Mouse (Mus musculus) MEL (cell line): ENCODE measurements at regions not wholly inside any gene's neighbourhood (a gene's known extent, or its start where the extent isn't known, plus 50 kb on each side); places are given as distances from the start of the nearest gene placed in this dataset.

Experiments used
- DNase-seq: peaks from one replicate; pipeline ENCODE4 v3.0.0; 2011; ENCODE audit warnings: low read depth, low spot score
- H3K27ac ChIP-seq: 2 replicates; pipeline ENCODE4 v1.5.1; 2012; ENCODE audit warnings: low read depth, mild to moderate bottlenecking, control low read depth, low read length, moderate library complexity; ENCODE audit not compliant: control insufficient read depth
- H3K27me3 ChIP-seq, 2 experiments: fragments of 150-350 bp in 1 of 2; sonication (generic) in 1 of 2; 2 replicates each; pipeline ENCODE4 v1.6.1; 2012; ENCODE audit warnings: low read length in 2 of 2, mild to moderate bottlenecking in 2 of 2, improper control_type of control experiment in 1 of 2, moderate library complexity in 1 of 2; ENCODE audit not compliant: insufficient read depth in 2 of 2, control insufficient read depth in 1 of 2
- H3K36me3 ChIP-seq, 2 experiments: 2 replicates each; pipeline ENCODE4 v1.6.1; 2012 to 2014; ENCODE audit warnings: low read length in 2 of 2, improper control_type of control experiment in 1 of 2, inconsistent platforms in 1 of 2, mild to moderate bottlenecking in 1 of 2; ENCODE audit not compliant: insufficient read depth in 2 of 2, control insufficient read depth in 1 of 2
- H3K4me1 ChIP-seq, 2 experiments: fragments of 150-350 bp in 1 of 2; sonication (generic) in 1 of 2; 2 replicates each; pipeline ENCODE4 v1.6.1; 2012; ENCODE audit warnings: low read length in 2 of 2, improper control_type of control experiment in 1 of 2, mild to moderate bottlenecking in 1 of 2; ENCODE audit not compliant: insufficient read depth in 2 of 2, control insufficient read depth in 1 of 2
- H3K4me3 ChIP-seq, 2 experiments: fragments of 150-350 bp in 1 of 2; sonication (generic) in 1 of 2; 2 replicates each; pipeline ENCODE4 v1.5.1; 2012; ENCODE audit warnings: low read depth in 2 of 2, low read length in 2 of 2, mild to moderate bottlenecking in 2 of 2, moderate library complexity in 2 of 2, control low read depth in 1 of 2, improper control_type of control experiment in 1 of 2; ENCODE audit not compliant: control insufficient read depth in 1 of 2, insufficient read depth in 1 of 2
- H3K79me2 ChIP-seq: 2 replicates; pipeline ENCODE4 v1.6.1; 2012; ENCODE audit warnings: mild to moderate bottlenecking, low read length, moderate library complexity; ENCODE audit not compliant: control insufficient read depth, poor library complexity, insufficient read depth
- H3K9ac ChIP-seq: 2 replicates; pipeline ENCODE4 v1.6.1; 2012; ENCODE audit warnings: low read depth, mild to moderate bottlenecking, control low read depth, low read length, moderate library complexity; ENCODE audit not compliant: control insufficient read depth, poor library complexity, severe bottlenecking
- H3K9me3 ChIP-seq: fragments of 150-350 bp; sonication (generic); replicated peaks from 2 replicates; pipeline ENCODE4 v1.6.1; 2012; ENCODE audit warnings: mild to moderate bottlenecking, low read length, improper control_type of control experiment, moderate library complexity; ENCODE audit not compliant: insufficient read depth
- CHD2 ChIP-seq: IDR thresholded peaks from 2 replicates; pipeline ENCODE4 v1.6.1; 2011; ENCODE audit warnings: low read length, improper control_type of control experiment
- E2F4 ChIP-seq: IDR thresholded peaks from 2 replicates; pipeline ENCODE4 v1.6.1; 2011; ENCODE audit warnings: low read depth, low read length, improper control_type of control experiment, borderline replicate concordance
- ELF1 ChIP-seq: IDR thresholded peaks from 2 replicates; pipeline ENCODE4 v1.6.1; 2014; ENCODE audit warnings: low read depth, mild to moderate bottlenecking, inconsistent platforms, low read length, improper control_type of control experiment, moderate library complexity
- GATA1 ChIP-seq: IDR thresholded peaks from 2 replicates; pipeline ENCODE4 v1.6.1; 2011; ENCODE audit warnings: low read depth, low read length, improper control_type of control experiment
- KAT2A ChIP-seq: conservative IDR thresholded peaks from 2 replicates; pipeline ENCODE4 v1.6.1; 2012; ENCODE audit warnings: low read depth, low read length, improper control_type of control experiment, inconsistent platforms
- MAX ChIP-seq: IDR thresholded peaks from 2 replicates; pipeline ENCODE4 v1.6.1; 2011; ENCODE audit warnings: low read length, improper control_type of control experiment
- MEF2A ChIP-seq: IDR thresholded peaks from 2 replicates; pipeline ENCODE4 v1.6.1; 2014; ENCODE audit warnings: low read depth, mild to moderate bottlenecking, inconsistent platforms, low read length, improper control_type of control experiment; ENCODE audit not compliant: poor library complexity, insufficient replicate concordance, severe bottlenecking; ENCODE audit errors: extremely low read depth
- MXI1 ChIP-seq: IDR thresholded peaks from 2 replicates; pipeline ENCODE4 v1.6.1; 2011; ENCODE audit warnings: mild to moderate bottlenecking, low read depth, low read length, improper control_type of control experiment
- MYB ChIP-seq: IDR thresholded peaks from 2 replicates; pipeline ENCODE4 v1.6.1; 2011; ENCODE audit warnings: mild to moderate bottlenecking, low read depth, low read length, improper control_type of control experiment
- NELFE ChIP-seq: IDR thresholded peaks from 2 replicates; pipeline ENCODE4 v1.6.1; 2011; ENCODE audit warnings: low read depth, low read length, improper control_type of control experiment
- NRF1 ChIP-seq: IDR thresholded peaks from 2 replicates; pipeline ENCODE4 v1.6.1; 2014; ENCODE audit warnings: low read depth, mild to moderate bottlenecking, inconsistent platforms, low read length, improper control_type of control experiment, moderate library complexity; ENCODE audit not compliant: poor library complexity, insufficient read depth, severe bottlenecking
- POLR2A ChIP-seq, 2 experiments: IDR thresholded peaks; 2 replicates each; pipeline ENCODE4 v1.6.1; 2011 to 2012; ENCODE audit warnings: low read length in 2 of 2, mild to moderate bottlenecking in 2 of 2, control low read depth in 1 of 2, improper control_type of control experiment in 1 of 2, low read depth in 1 of 2, moderate library complexity in 1 of 2; ENCODE audit not compliant: control insufficient read depth in 1 of 2, insufficient read depth in 1 of 2, poor library complexity in 1 of 2
- POLR2AphosphoS5 ChIP-seq: IDR thresholded peaks from 2 replicates; pipeline ENCODE4 v1.6.1; 2012; ENCODE audit warnings: low read depth, borderline replicate concordance, mild to moderate bottlenecking, inconsistent platforms, low read length, moderate library complexity, mixed read lengths
- SMC3 ChIP-seq: IDR thresholded peaks from 2 replicates; pipeline ENCODE4 v1.6.1; 2011; ENCODE audit warnings: low read depth, low read length, improper control_type of control experiment
- TAL1 ChIP-seq: IDR thresholded peaks from 2 replicates; pipeline ENCODE4 v1.6.1; 2012; ENCODE audit warnings: mild to moderate bottlenecking, inconsistent platforms, low read length, moderate library complexity, mixed read lengths
- USF2 ChIP-seq, 2 experiments: IDR thresholded peaks; 2 replicates each; pipeline ENCODE4 v1.6.1; 2011 to 2012; ENCODE audit warnings: improper control_type of control experiment in 2 of 2, low read length in 2 of 2, borderline replicate concordance in 1 of 2, inconsistent platforms in 1 of 2, low read depth in 1 of 2, mild to moderate bottlenecking in 1 of 2; ENCODE audit not compliant: insufficient read depth in 1 of 2
- ZC3H11A ChIP-seq: IDR thresholded peaks from 2 replicates; pipeline ENCODE4 v1.6.1; 2012; ENCODE audit warnings: low read depth, mild to moderate bottlenecking, inconsistent platforms, low read length, improper control_type of control experiment
- ZKSCAN1 ChIP-seq: IDR thresholded peaks from 2 replicates; pipeline ENCODE4 v1.6.1; 2012; ENCODE audit warnings: low read depth, mild to moderate bottlenecking, inconsistent platforms, low read length, improper control_type of control experiment, moderate library complexity
- ZNF384 ChIP-seq: IDR thresholded peaks from 2 replicates; pipeline ENCODE4 v1.6.1; 2012; ENCODE audit warnings: low read depth, mild to moderate bottlenecking, inconsistent platforms, low read length, improper control_type of control experiment

- H3K9me3 ChIP-seq: no peaks in the 10 kb centered on the region
- no peaks in the 10 kb centered on the region for H3K4me1 ChIP-seq
- TF ChIP-seq NRF1 (no peak), MYB (no peak), MAX (no peak), SMC3 (no peak), POLR2AphosphoS5 (no peak)
- H3K36me3 ChIP-seq: no peaks in the 10 kb centered on the region
- H3K9ac ChIP-seq: no peak overlapping the region
- no peaks in the 10 kb centered on the region for H3K79me2 ChIP-seq
- DNase-seq: no peak
- no peak overlapping the region for H3K4me3 ChIP-seq
- H3K27me3 ChIP-seq: peaks cover 8 to 25% of the 10 kb centered on the region in 2 experiments
- no peak overlapping the region for H3K27ac ChIP-seq
These were observed 92.0 kb downstream of the S1pr1 start for GRCm38 (mm10) chr3:115622920-115623319.

GRCm38 (mm10) chr3:115622300-115622699, 92.6 kb downstream of the S1pr1 start:
- H3K4me3 ChIP-seq: no peak overlapping the region
- TF ChIP-seq KAT2A (no peak), USF2 (IDR thresholded peaks at IDR 0.05; ENCODE audit: borderline replicate concordance in 1 of 2, insufficient read depth in 1 of 2, low read depth in 1 of 2, low read length in 2 of 2) (no peak), NELFE (no peak), ZNF384 (no peak), POLR2AphosphoS5 (no peak), GATA1 (no peak), E2F4 (no peak), POLR2A (IDR thresholded peaks at IDR 0.05; ENCODE audit: control insufficient read depth in 1 of 2, insufficient read depth in 1 of 2, low read depth in 1 of 2, low read length in 2 of 2, poor library complexity in 1 of 2) (no peak), ZKSCAN1 (no peak), MAX (no peak), MXI1 (no peak), MEF2A (no peak), ZC3H11A (no peak), CHD2 (no peak), ELF1 (no peak), TAL1 (no peak)
- TF ChIP-seq, all 39 proteins: peak for 0
- no peaks in the 10 kb centered on the region for H3K79me2 ChIP-seq
- no peaks in the 10 kb centered on the region for H3K36me3 ChIP-seq
- H3K9ac ChIP-seq: no peak overlapping the region
- H3K27ac ChIP-seq: no peak overlapping the region
- no peaks in the 10 kb centered on the region for H3K4me1 ChIP-seq
- H3K27me3 ChIP-seq: peaks cover 8 to 25% of the 10 kb centered on the region in 2 experiments
- H3K9me3 ChIP-seq: no peaks in the 10 kb centered on the region
- DNase-seq: no peak
